Mouse (Mus musculus): ENCODE measurements around the gene Tmem88. TPM values are rescaled to one million over a fixed set of nuclear protein-coding genes. Genes with fewer than 3 reads are reported as not detected.

Gene Tmem88
- polyA plus RNA-seq (2015; fragmentation: Nextera tagmentation; extraction: Ambion mirVana), result 5.2 and 5.9 TPM in 2 replicates

GRCm38 (mm10) chr11:69398059-69398458 lies at the start of gene Tmem88:
Gene Tmem88 (minus strand): TSS chr11:69398234.
- H3K27ac ChIP-seq (ENCODE audit: low read length), result no peak within 1 kb of the TSS
- peak within 1 kb of the TSS; percentile 9; the same call in 1 of the 2 replicates for H3K4me3 ChIP-seq (ENCODE audit: low read depth, low read length)
- 9% methylated on average over 16 of the region's 16 CpGs for WGBS
- peak within 1 kb of the TSS; percentile 40 for H3K9ac ChIP-seq (ENCODE audit: low read depth, low read length)
- H3K36me3 ChIP-seq (ENCODE audit: control insufficient read depth, insufficient read depth, low read length), result peaks cover 20% of the 10 kb centered on the region
- ATAC-seq, result no peak
- H3K27me3 ChIP-seq (ENCODE audit: control insufficient read depth, insufficient read depth, low read depth, low read length), result no peaks in the 10 kb centered on the region
- H3K4me1 ChIP-seq (ENCODE audit: control insufficient read depth, insufficient read depth, low read length), result peaks cover 11% of the 10 kb centered on the region
- H3K4me2 ChIP-seq (ENCODE audit: low read length), result no peak within 1 kb of the TSS
- no peaks in the 10 kb centered on the region for H3K9me3 ChIP-seq (replicated peaks; ENCODE audit: control insufficient read depth, low read length, poor library complexity, severe bottlenecking)

GRCm38 (mm10) chr11:69447299-69447698 lies 49.3 kb upstream of the Tmem88 start:
- Histone ChIP-seq H3K27ac (ENCODE audit: low read length) (no peak overlapping the region), H3K9me3 (replicated peaks; ENCODE audit: control insufficient read depth, low read length, poor library complexity, severe bottlenecking) (no peaks in the 10 kb centered on the region), H3K9ac (ENCODE audit: low read depth, low read length) (no peak overlapping the region), H3K4me1 (ENCODE audit: control insufficient read depth, insufficient read depth, low read length) (peaks cover 2% of the 10 kb centered on the region; the same call in 1 of the 2 replicates), H3K36me3 (ENCODE audit: control insufficient read depth, insufficient read depth, low read length) (no peaks in the 10 kb centered on the region), H3K4me2 (ENCODE audit: low read length) (no peak overlapping the region), H3K27me3 (ENCODE audit: control insufficient read depth, insufficient read depth, low read depth, low read length) (no peaks in the 10 kb centered on the region), H3K4me3 (ENCODE audit: low read depth, low read length) (no peak overlapping the region)
- no peak for ATAC-seq
- WGBS, result 70% methylated on average over 7 of the region's 7 CpGs

GRCm38 (mm10) chr11:69443328-69443727 lies 45.3 kb upstream of the Tmem88 start:
- H3K4me3 ChIP-seq (ENCODE audit: low read depth, low read length), result no peak overlapping the region
- 54% methylated on average over 5 of the region's 5 CpGs for WGBS
- no peak for ATAC-seq
- no peaks in the 10 kb centered on the region for H3K9me3 ChIP-seq (replicated peaks; ENCODE audit: control insufficient read depth, low read length, poor library complexity, severe bottlenecking)
- H3K36me3 ChIP-seq (ENCODE audit: control insufficient read depth, insufficient read depth, low read length), result no peaks in the 10 kb centered on the region
- H3K27ac ChIP-seq (ENCODE audit: low read length), result no peak overlapping the region
- H3K27me3 ChIP-seq (ENCODE audit: control insufficient read depth, insufficient read depth, low read depth, low read length), result no peaks in the 10 kb centered on the region
- H3K9ac ChIP-seq (ENCODE audit: low read depth, low read length), result no peak overlapping the region
- H3K4me2 ChIP-seq (ENCODE audit: low read length), result no peak overlapping the region
- H3K4me1 ChIP-seq (ENCODE audit: control insufficient read depth, insufficient read depth, low read length), result peaks cover 2% of the 10 kb centered on the region; the same call in 1 of the 2 replicates

- Histone ChIP-seq H3K4me3 (ENCODE audit: low read depth, low read length) (no peak overlapping the region), H3K9ac (ENCODE audit: low read depth, low read length) (no peak overlapping the region), H3K36me3 (ENCODE audit: control insufficient read depth, insufficient read depth, low read length) (no peaks in the 10 kb centered on the region), H3K4me2 (ENCODE audit: low read length) (no peak overlapping the region), H3K27ac (ENCODE audit: low read length) (no peak overlapping the region), H3K27me3 (ENCODE audit: control insufficient read depth, insufficient read depth, low read depth, low read length) (no peaks in the 10 kb centered on the region), H3K4me1 (ENCODE audit: control insufficient read depth, insufficient read depth, low read length) (0 out of 2 replicates have a peak, but pooled peaks cover under 1% of the 10 kb centered on the region), H3K9me3 (replicated peaks; ENCODE audit: control insufficient read depth, low read length, poor library complexity, severe bottlenecking) (no peaks in the 10 kb centered on the region)
- no peak for ATAC-seq
- 44% methylated on average over 3 of the region's 3 CpGs for WGBS
Measured at GRCm38 (mm10) chr11:69437291-69437690, 39.3 kb upstream of the Tmem88 start.

- Histone ChIP-seq H3K27me3 (ENCODE audit: control insufficient read depth, insufficient read depth, low read depth, low read length) (no peaks in the 10 kb centered on the region), H3K4me2 (ENCODE audit: low read length) (no peak overlapping the region), H3K9ac (ENCODE audit: low read depth, low read length) (no peak overlapping the region), H3K4me3 (ENCODE audit: low read depth, low read length) (no peak overlapping the region), H3K36me3 (ENCODE audit: control insufficient read depth, insufficient read depth, low read length) (no peaks in the 10 kb centered on the region), H3K9me3 (replicated peaks; ENCODE audit: control insufficient read depth, low read length, poor library complexity, severe bottlenecking) (no peaks in the 10 kb centered on the region), H3K27ac (ENCODE audit: low read length) (no peak overlapping the region), H3K4me1 (ENCODE audit: control insufficient read depth, insufficient read depth, low read length) (0 out of 2 replicates have a peak, but pooled peaks cover 2% of the 10 kb centered on the region)
- no peak for ATAC-seq
- WGBS, result 74% methylated on average over 6 of the region's 6 CpGs
Measured at GRCm38 (mm10) chr11:69433189-69433588, 35.2 kb upstream of the Tmem88 start.

GRCm38 (mm10) chr11:69432640-69432982 lies 34.6 kb upstream of the Tmem88 start:
- no peak overlapping the region for H3K9ac ChIP-seq (ENCODE audit: low read depth, low read length)
- H3K4me2 ChIP-seq (ENCODE audit: low read length), result no peak overlapping the region
- no peak overlapping the region for H3K27ac ChIP-seq (ENCODE audit: low read length)
- 0 out of 2 replicates have a peak, but pooled peaks have one; percentile 45 for ATAC-seq
- 0 out of 2 replicates have a peak, but pooled peaks cover 2% of the 10 kb centered on the region for H3K4me1 ChIP-seq (ENCODE audit: control insufficient read depth, insufficient read depth, low read length)
- 74% methylated on average over 11 of the region's 11 CpGs for WGBS
- H3K36me3 ChIP-seq (ENCODE audit: control insufficient read depth, insufficient read depth, low read length), result no peaks in the 10 kb centered on the region
- H3K4me3 ChIP-seq (ENCODE audit: low read depth, low read length), result no peak overlapping the region
- H3K9me3 ChIP-seq (replicated peaks; ENCODE audit: control insufficient read depth, low read length, poor library complexity, severe bottlenecking), result no peaks in the 10 kb centered on the region
- H3K27me3 ChIP-seq (ENCODE audit: control insufficient read depth, insufficient read depth, low read depth, low read length), result no peaks in the 10 kb centered on the region

GRCm38 (mm10) chr11:69431829-69432639 lies 34.0 kb upstream of the Tmem88 start:
- Histone ChIP-seq H3K9me3 (replicated peaks; ENCODE audit: control insufficient read depth, low read length, poor library complexity, severe bottlenecking) (no peaks in the 10 kb centered on the region), H3K4me3 (ENCODE audit: low read depth, low read length) (no peak overlapping the region), H3K27me3 (ENCODE audit: control insufficient read depth, insufficient read depth, low read depth, low read length) (no peaks in the 10 kb centered on the region), H3K36me3 (ENCODE audit: control insufficient read depth, insufficient read depth, low read length) (no peaks in the 10 kb centered on the region), H3K4me1 (ENCODE audit: control insufficient read depth, insufficient read depth, low read length) (0 out of 2 replicates have a peak, but pooled peaks cover 2% of the 10 kb centered on the region), H3K9ac (ENCODE audit: low read depth, low read length) (no peak overlapping the region), H3K27ac (ENCODE audit: low read length) (no peak overlapping the region), H3K4me2 (ENCODE audit: low read length) (no peak overlapping the region)
- 26% methylated on average over 11 of the region's 11 CpGs for WGBS
- ATAC-seq, result peak; percentile 86

GRCm38 (mm10) chr11:69430631-69431030 lies 32.6 kb upstream of the Tmem88 start:
- H3K4me3 ChIP-seq (ENCODE audit: low read depth, low read length), result no peak overlapping the region
- 86% methylated on average over 15 of the region's 15 CpGs for WGBS
- no peaks in the 10 kb centered on the region for H3K36me3 ChIP-seq (ENCODE audit: control insufficient read depth, insufficient read depth, low read length)
- no peaks in the 10 kb centered on the region for H3K9me3 ChIP-seq (replicated peaks; ENCODE audit: control insufficient read depth, low read length, poor library complexity, severe bottlenecking)
- H3K4me1 ChIP-seq (ENCODE audit: control insufficient read depth, insufficient read depth, low read length), result 0 out of 2 replicates have a peak, but pooled peaks cover 2% of the 10 kb centered on the region
- no peak overlapping the region for H3K9ac ChIP-seq (ENCODE audit: low read depth, low read length)
- no peak overlapping the region for H3K27ac ChIP-seq (ENCODE audit: low read length)
- no peak overlapping the region for H3K4me2 ChIP-seq (ENCODE audit: low read length)
- no peak for ATAC-seq
- no peaks in the 10 kb centered on the region for H3K27me3 ChIP-seq (ENCODE audit: control insufficient read depth, insufficient read depth, low read depth, low read length)

- no peaks in the 10 kb centered on the region for H3K9me3 ChIP-seq (replicated peaks; ENCODE audit: control insufficient read depth, low read length, poor library complexity, severe bottlenecking)
- H3K27ac ChIP-seq (ENCODE audit: low read length), result no peak overlapping the region
- H3K27me3 ChIP-seq (ENCODE audit: control insufficient read depth, insufficient read depth, low read depth, low read length), result no peaks in the 10 kb centered on the region
- no peak overlapping the region for H3K9ac ChIP-seq (ENCODE audit: low read depth, low read length)
- no peak overlapping the region for H3K4me2 ChIP-seq (ENCODE audit: low read length)
- H3K4me3 ChIP-seq (ENCODE audit: low read depth, low read length), result no peak overlapping the region
- WGBS, result 57% methylated on average over 2 of the region's 2 CpGs
- no peak for ATAC-seq
- H3K4me1 ChIP-seq (ENCODE audit: control insufficient read depth, insufficient read depth, low read length), result 0 out of 2 replicates have a peak, but pooled peaks cover 2% of the 10 kb centered on the region
- H3K36me3 ChIP-seq (ENCODE audit: control insufficient read depth, insufficient read depth, low read length), result no peaks in the 10 kb centered on the region
Measured at GRCm38 (mm10) chr11:69429313-69429712, 31.3 kb upstream of the Tmem88 start.

All from midbrain, embryonic 16.5 days (tissue).